Mouse (Mus musculus) cortical plate, adult 2 months (tissue): ENCODE measurements around the gene Mrps12.

Experiments used
- CTCF ChIP-seq: fragments of 200-500 bp; IDR thresholded peaks from 2 replicates; pipeline ENCODE4 v1.5.1; 2011; ENCODE audit warnings: mild to moderate bottlenecking, control low read depth, low read length; ENCODE audit not compliant: insufficient read depth; ENCODE audit errors: extremely low read depth
- POLR2A ChIP-seq: fragments of 200-500 bp; IDR thresholded peaks from 2 replicates; pipeline ENCODE4 v1.6.1; 2011; ENCODE audit warnings: mild to moderate bottlenecking, low read length, control low read depth; ENCODE audit not compliant: insufficient read depth; ENCODE audit errors: extremely low read depth

DNA sequence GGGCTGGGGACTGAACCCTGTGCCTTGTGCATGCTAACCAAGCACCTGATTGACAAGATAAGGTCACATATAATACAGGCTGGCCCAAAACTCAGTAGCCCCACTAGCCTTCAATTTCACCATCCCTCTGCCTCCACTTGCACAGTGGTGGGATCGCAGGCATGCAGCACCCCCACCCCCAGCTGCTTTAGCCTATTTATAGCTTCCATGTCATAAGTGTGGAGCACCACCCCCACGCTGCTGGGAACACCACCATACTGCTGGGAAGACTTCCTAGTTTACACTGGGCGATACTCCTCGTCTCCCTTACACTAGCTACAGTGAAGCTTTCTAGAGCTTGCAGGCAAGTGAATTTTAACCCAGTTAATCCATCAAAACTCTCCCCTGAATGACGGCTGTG is 27.0 kb downstream of the Mrps12 start:
- TF ChIP-seq POLR2A (no peak), CTCF (no peak)
